Comparison of ENCODE assay signal across 7 mouse cellular contexts in the genomic region with DNA sequence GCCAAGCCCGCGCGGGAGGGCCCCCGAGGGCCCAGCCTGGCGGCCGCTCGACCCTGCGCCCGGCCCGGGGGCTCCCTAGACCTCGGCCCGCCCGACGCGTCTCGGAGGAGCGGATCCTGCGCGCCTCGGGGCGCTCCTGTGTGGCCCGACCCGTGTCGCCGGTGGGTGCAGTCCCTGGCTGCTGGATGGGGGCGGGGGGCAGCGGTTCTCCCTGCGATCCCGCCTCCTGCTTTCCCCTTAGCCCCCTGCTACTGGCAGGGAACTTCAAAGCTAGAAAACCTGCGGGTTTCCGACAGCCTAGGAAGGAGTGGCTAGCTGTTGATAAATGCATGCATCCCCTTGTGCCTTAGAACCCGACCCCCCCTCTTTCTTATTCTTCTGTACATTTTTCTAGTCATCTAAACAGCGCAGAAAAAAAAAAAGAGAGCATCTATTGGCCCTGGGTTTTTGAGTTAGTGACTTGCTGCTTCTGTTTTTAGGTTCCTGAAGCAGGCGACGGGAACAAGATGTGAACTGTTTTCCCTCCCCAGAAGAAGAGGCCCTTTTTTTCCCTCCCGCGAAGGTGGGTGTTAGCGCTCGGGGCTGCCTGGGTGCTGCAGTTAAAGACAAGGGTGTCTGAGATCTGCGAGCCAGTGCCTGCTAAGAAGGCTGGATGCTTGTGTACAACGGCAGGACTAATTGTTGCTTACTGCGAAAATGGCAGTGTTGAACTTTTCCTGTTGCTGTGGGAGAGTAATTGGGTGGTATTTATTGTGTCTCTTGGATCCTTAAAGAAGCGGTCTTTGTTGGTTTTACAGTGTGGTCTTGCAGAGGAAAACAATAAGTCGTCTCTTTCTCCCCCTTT. TPM values are rescaled to one million over a fixed set of nuclear protein-coding genes. Genes with fewer than 3 reads are reported as not detected.
DNase-seq lines count a peak whose midpoint lies in the region; ATAC-seq and TF ChIP-seq lines count a peak whose summit lies in the region.

No protein-coding gene starts in this region.

- H3K9me3 ChIP-seq in kidney, embryonic 16.5 days (ENCODE audit: low read length) = no peaks in the 10 kb centered on the region

- peak overlapping the region; percentile 96 for H3K27ac ChIP-seq in kidney, embryonic 16.5 days (ENCODE audit: low read length)

- no peaks in the 10 kb centered on the region for H3K27me3 ChIP-seq in kidney, embryonic 16.5 days (ENCODE audit: insufficient read depth, low read length)

- ATAC-seq in kidney, embryonic 16.5 days (ENCODE audit: low FRiP score, low TSS enrichment) = peak; percentile 76

- H3K4me1 ChIP-seq in kidney, embryonic 16.5 days (ENCODE audit: insufficient read depth, low read length) = peaks cover 29% of the 10 kb centered on the region

- no peak for TF ChIP-seq POLR2A in brain, embryonic 14.5 days (IDR thresholded peaks at IDR 0.05; ENCODE audit: borderline replicate concordance, extremely low read depth, insufficient read depth, insufficient read length, poor library complexity, severe bottlenecking)

- H3K36me3 ChIP-seq in kidney, embryonic 16.5 days (ENCODE audit: insufficient read depth, low read length) = no peaks in the 10 kb centered on the region

- under 1% methylated on average over 38 of the region's 44 CpGs for WGBS in kidney, embryonic 16.5 days

- H3K4me2 ChIP-seq in kidney, embryonic 16.5 days (replicated peaks; ENCODE audit: low read depth, low read length) = peak overlapping the region; percentile 65

- DNase-seq in urinary bladder, postnatal 14 days (ENCODE audit: low spot score) = peak; percentile 32
- DNase-seq in urinary bladder, postnatal 10 days (ENCODE audit: low spot score) = no peak
- peak; percentile 71 for DNase-seq in brain, embryonic 14.5 days (ENCODE audit: low read depth)
- DNase-seq in forelimb bud, embryonic 11.5 days (ENCODE audit: low read depth, low spot score) = peak; percentile 52
- peak; percentile 37 for DNase-seq in lung, postnatal 14 days
- DNase-seq in spleen, postnatal 10 days (ENCODE audit: low spot score in 2 of 2) = peak; percentile 67 to 70

- TF ChIP-seq CTCF in brain, embryonic 14.5 days (IDR thresholded peaks at IDR 0.05; ENCODE audit: borderline replicate concordance, extremely low read depth, insufficient read depth, insufficient read length) = no peak

- H3K9ac ChIP-seq in kidney, embryonic 16.5 days (replicated peaks; ENCODE audit: low read length) = peak overlapping the region; percentile 98

- peak overlapping the region; percentile 89 for H3K4me3 ChIP-seq in kidney, embryonic 16.5 days (ENCODE audit: low read length)

RNA-seq across cellular contexts. Expression of a gene that starts 0.6 kb away (rescaled TPM):
- polyA plus RNA-seq in brain, embryonic 14.5 days (2012; rRNA removed) = 27.3 and 29.5 TPM in 2 replicates
- 4.6 and 5.7 TPM in 2 replicates for polyA plus RNA-seq in kidney, embryonic 16.5 days (2015; fragmentation: Nextera tagmentation; extraction: Ambion mirVana)
